Mouse (Mus musculus) B cell, adult 2 months (primary cell): ENCODE data around the gene Cd1d1.

Experiments
- DNase-seq, 2 experiments: peaks; one replicate each; pipeline ENCODE4 v3.0.0; 2022

Gene Cd1d1

DNA sequence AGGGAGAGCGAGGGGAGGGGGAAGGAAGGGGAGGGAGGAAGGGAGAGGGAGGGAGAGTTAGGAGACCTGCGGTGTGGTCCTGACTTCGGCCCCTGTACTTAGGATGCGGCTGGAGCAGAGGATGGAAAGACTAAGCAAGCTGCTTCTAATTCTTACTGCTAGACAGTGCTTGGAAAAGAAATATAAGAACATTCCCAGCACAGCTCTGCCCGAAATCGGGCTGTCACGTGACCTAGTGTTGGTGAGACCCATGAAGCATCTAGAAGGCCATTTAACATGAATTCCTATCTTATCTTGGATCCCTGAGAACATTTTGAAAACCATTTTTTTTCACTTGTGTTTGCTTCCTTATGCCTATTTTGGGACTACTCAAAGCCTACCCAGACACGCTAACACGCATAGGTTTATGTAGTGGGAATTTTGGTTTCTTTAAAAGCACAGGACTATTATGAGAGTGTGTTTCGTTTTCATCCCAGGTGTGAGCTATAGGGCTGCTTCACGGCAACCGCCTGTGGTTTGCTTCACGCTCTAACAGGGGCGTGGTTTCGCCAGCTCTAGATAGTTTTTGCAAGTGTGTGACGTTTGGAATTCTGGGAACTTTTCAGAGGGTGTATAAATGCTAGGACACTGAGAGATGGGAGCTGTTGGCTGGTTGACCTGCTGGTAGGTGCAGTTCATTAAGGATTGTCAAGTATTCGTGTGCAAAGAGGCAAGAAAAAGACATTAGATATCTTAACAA, 38.4 kb downstream of the Cd1d1 start:
- peak in 1 of 2 experiments; percentile 35 for DNase-seq

- peak in 1 of 2 experiments; percentile 10 for DNase-seq
Measured at GRCm38 (mm10) chr3:86959088-86959487, 40.2 kb downstream of the Cd1d1 start.

- no peak for DNase-seq
Measured at GRCm38 (mm10) chr3:86955376-86955775, 43.9 kb downstream of the Cd1d1 start.

DNA sequence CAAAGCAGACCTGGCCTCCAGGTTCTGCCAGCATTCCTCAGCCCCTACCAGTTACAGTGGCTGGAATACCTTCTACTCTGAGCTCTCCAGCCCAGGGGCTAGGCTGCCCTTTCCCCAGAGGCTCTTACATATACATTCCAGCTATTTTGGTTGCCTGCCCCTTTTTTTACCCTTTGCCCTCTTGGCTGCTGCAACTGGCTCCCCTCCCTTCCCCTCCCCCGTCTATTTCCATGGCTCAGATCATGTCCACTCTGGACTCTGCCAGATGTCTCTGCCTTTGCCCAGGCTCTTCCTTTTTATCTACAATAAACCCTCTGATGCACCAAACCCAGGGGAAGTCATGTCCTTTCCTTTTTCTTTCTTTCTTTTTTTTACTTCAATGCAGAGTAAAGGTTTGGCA, 44.7 kb downstream of the Cd1d1 start:
- DNase-seq: no peak

DNA sequence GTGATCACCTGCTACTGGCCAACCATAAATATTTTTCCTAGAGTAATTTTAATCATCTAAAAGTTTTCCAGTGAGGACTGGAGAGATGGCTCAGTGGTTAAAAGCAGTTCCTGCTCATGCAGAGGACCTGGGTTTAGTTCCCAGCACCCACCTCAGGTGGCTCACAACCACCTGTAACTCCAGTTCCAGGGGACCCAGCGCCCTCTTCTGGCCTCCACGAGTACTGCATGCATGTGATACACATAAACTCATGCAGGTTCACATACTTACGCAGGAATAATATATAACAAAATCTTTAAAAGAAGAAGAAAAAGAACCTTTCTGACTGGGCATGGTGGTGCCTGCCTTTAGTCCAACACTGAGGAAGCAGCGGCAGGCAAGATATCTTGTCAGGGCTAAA, 45.4 kb downstream of the Cd1d1 start:
- DNase-seq: peak; percentile 19 to 24

DNA sequence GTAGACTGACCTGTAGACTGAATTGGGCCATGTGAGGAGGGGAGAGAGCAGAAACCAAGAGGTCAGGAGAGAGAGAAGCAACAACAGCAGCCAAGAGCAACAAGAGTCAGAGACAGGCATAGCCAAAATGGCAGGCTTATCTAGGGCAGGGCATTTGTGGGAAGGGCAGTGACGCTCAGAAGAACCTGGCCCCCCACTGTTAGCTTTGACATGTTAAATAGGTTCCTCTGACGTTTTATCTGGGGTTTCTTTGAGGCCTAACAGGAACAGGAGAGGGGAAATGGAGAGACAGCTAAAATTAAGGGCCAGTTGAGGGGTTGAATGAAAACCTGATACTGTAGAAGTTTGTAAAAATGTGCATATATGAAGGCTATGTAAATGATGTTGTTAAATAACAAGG, 48.6 kb downstream of the Cd1d1 start:
- no peak for DNase-seq
